Mouse (Mus musculus) kidney, postnatal 4 days (tissue): ENCODE data around the gene Arl10.
"Not testable (repeated sequence)": the region's sequence is repeated elsewhere in the genome, so short reads cannot be mapped to it uniquely, and the experiment has no call there.

ENCODE experiments used
- DNase-seq, 2 experiments: peaks; one replicate each; pipeline ENCODE4 v3.0.0; 2021; ENCODE audit warnings: mixed read lengths in 2 of 2

Arl10 gene

DNA sequence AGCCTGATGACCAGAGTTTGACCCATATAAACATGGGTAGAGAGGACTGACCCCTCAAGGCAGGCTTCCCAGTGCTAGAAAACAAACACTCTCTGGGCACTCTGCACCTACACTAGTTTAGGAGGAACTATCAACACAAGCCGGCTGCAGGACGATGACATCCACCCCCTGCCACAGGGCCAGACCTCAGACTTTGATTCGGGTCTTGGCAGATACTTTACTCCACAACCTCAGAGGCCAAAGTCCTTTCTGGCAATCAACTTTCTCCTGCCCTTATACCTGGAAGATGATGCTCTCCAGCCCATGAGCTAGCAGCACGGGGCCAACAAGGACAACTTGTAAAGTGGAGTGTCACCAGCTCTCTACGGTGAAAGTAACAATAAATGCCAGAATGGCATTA lies 8.0 kb downstream of the Arl10 start:
- no peak for DNase-seq

DNA sequence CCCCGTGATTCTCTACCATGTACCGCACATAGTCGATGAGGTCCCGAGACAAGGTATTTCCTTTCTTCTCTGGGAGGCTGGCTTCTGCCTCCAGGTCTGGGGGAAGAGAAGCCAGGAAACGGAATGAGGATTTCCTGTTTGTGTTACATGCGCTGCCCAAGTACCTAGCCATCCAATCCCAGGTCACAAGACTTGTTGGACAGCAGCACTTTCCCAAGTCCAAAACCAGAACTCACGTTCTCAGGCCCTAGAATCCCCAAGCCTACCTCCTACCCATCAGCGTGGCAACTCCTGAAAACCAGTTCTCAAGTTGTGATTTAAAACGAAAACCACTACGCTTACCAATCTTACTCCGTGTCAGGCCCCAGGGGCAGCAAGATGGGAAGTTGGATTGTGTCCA lies 11.0 kb downstream of the Arl10 start:
- DNase-seq: no peak

DNA sequence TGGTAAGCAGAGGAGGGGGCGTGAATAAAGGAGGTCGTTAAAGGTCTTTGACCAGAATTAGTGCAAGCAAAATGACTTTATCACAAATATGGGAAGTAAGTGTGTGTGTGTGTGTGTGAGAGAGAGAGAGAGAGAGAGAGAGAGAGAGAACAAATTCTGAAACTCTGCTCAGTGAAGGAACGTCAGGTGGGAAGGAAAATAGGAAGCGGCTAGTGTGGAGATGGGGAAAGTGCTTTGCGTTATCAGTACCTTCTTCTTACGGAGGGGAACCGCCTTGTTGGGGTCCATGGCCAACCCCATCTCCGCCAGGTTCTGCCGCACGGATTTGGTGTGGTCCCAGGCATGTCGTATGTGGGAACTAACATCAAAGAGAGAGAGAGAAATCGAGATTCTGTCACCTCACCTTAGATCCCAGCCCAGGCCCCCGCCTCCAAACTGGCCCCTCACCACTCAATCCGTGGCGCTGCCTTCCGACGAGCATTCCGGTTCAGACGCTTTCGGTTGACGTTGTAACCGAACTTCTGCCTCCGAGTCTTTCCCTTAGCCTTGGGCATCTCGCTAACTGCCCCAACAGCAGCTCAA lies 14.7 kb downstream of the Arl10 start:
- no peak for DNase-seq

DNA sequence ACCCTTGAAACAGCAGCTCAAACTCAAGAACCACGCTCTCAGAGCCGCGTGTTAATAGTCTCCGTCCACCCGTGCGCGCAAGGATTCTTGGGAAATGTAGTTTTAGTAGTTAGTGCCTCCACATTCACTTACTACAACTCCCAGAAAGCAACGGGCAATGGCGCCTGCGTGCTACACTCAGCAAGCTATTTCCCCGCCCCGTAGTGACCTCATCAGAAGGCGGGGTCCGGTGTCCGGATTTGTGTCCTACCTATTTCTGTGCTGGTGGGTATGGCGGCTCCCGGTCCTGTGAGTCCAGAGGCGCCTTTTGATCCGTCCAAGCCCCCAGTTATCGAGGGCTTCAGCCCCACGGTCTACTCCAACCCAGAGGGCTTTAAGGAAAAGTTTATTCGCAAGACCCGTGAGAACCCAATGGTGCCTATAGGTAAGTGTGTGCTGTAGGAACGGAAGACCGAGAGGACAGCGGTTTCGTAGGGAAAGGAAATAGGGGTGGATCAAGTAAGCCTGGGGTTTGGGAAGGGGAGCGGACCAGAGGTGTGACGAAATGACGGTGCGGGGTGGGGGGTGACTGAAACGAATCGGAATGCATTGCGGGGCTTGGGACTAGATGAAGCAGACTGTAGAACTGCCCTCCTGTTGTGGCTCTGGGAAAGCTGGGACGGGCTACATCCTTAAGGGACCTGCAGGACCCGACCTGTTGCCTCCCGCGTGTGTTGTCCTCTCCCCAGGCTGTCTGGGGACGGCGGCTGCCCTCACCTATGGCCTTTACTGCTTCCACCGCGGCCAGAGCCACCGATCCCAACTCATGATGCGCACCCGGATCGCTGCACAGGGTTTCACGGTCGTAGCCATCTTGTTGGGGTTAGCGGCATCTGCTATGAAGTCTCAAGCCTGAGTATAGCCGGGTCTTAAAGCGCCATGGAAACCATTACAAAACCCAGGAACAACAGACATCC lies 15.5 kb downstream of the Arl10 start, which contains the start of the genes Nop16 and Higd2a:
Gene Nop16, minus strand, starts transcription at position 95 of the 956 bp plus-strand sequence.
Gene Higd2a, plus strand, starts transcription at position 212 of the 956 bp plus-strand sequence.
- peak; percentile 97 to 98 for DNase-seq

DNA sequence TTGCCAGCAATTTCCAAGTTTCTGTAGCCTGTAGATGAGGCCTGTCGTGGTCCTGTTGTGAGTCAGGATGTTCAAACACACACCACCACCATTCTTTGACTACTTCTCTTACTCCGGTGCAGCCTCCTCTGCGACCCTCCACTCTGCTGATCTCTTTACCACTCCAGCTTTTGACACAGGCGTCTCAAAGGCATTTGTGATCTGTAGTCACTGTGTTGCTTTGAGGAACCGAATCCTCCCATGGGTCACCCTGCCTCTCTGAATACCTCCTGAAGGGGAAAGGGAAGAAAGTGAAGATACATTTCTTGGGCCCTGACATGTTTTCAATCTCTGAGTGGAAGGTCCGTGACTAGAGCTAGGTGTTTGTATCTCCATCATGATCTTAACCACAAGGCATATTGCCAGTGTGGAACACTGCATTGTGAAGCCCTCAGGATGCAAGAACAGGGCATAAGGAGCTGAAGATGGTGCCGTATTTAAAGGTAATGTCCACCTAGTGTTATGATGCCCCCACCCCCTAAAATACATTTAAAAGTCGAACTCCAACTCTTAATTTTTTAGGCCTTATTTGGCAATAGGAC lies 17.1 kb downstream of the Arl10 start:
- DNase-seq: no peak

DNA sequence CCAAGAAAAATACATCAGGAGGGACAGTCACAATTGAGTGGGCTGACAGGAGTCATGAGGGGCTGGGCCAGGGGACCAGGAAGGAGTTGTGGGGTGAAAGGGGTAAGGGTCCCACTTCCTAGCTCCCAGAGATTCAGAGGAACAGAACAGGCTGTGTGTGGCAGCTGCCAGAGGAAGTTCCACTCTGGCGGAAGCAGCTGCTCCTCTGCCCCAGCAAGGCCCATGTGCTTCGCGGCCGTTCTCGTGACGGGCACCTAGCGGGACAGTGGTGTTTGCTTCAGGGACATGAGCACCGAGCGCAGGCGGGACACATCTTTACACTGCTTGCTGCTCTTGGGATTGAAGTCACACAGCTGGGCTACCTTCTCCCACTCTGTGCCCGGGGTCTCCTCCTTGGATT lies 18.8 kb downstream of the Arl10 start:
- DNase-seq: no peak

DNA sequence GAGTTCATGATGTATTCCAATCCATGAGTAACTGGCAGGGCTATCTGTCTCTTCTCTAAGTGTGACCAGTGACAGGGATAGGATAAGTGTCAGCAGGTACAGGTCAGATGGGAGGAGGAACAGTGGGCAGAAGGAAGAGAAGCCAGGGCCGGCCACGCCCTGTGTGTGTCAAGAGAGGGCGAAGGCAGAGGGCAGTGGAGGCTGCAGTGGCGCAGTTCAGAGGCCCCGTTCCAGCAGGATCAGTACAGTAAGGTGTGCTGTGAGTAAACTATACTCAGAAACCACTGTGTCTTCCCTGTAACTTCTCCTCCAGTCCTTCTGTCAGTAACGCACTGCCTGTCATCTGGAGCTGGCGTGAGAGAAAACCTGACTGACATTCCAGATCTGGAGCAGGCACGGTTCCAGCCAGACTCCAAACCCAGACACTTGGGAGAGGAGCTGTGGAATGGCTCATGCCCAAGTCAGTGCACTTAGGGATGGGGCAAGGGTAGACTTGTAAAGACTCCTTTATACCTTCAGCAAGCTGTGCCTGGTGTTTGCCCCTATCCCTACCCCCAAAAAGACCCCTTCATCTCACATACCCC lies 21.4 kb downstream of the Arl10 start:
- no peak for DNase-seq

DNA sequence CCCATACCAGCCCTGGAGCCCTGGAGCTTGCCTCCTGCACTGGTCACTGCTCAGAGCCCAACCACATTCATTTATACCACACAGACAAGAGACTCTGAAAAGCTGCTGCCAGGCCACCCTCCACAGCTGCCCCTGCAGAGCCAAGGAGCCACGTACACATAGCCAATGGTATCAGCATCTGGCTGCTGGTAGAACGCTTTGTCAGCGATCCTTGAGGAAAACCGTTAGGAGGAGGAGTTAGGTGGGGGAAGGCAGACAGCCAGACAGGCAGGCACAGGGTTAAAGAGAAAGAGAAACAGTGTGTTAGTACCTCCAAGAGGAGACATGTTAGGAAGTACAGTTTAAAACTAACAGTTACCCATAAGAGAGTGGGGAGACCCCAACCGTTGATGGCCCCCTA lies 22.1 kb downstream of the Arl10 start:
- DNase-seq: no peak

DNA sequence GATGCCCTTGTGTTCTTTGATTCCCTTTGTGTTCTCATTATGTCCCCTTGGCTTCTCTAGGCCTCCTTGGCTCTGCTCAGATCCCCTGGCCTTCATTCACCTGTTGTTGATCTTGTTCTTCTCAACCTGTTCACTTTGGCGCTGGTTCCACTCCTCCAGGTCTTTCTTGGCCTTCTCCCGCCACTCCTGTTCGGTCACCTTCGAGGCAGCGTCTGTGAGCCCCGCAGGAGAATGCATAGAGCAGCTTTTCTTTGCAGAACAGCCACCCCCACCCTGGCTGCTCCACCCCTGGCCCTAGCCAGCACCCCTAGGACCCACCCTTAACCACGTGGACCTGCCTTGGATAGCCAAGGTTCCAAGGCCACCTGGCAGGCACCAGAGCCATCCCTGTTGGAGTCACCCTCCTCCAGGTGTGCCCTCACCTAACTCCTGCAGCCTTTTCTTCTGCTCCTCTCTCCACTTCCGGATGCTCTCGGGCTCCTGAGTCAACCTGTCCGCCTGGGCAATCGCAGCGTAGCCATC lies 23.9 kb downstream of the Arl10 start:
- no peak for DNase-seq

DNA sequence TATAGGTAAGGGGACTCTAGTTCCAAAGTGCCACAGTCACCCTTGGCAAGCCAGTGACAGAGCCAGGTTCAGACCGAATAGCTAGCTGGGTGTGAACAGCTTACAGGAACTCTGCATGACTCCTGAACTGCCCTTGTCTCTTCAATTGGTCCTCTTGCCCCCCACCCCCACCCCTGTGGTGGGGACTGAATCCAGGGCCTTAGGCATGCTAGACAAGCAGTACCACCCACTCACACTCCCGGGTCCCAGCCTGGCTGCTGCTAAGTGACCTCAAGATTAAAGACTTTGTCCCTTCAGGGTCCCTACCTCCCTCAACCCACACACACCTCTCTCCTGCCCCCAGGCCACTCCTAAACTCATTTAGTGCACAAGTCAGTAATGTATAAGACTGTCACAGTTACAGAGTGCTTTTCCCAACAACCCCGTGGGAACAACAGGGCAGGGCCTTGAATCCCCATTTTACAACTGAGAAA lies 27.9 kb downstream of the Arl10 start:
- no peak for DNase-seq

DNA sequence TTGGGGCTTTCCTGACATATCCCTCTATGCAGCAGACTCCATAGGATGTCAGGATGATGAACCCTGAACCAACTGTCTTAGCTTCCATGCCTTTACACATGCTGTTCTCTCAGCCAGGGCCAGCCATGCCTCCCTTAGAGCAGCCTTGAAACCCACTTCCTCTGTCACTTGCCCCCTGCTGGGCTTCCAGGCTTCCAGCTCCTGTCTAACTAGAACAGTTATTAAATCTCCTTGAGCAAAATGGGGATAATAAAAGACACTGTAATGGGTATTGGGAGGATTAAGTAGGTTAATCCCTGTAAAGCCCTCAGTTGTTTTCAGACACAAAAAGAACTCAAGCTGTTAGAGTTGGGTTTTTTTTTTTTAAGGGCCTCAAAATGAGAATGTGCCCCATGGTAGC lies 28.7 kb downstream of the Arl10 start:
- no peak for DNase-seq

DNA sequence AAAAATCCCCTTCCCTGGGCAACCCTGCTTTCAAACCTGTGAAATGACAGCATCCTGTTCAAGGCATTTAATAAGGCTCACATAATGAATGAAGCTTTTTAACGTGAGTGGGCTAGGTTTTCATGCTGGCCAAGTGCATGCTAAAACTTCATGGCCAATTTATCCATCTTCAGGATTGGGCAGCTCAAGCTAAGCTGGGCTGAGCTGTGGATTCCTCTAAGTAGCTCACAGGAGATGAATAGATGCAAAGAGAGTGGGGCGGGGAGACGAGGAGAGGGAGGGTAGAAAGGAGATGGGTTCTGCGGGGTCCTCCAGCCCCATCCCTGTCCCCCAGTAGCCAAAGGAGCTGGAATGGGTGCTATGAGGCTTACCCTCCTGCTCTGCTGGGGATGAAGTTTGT lies 29.4 kb downstream of the Arl10 start:
- DNase-seq: no peak

DNA sequence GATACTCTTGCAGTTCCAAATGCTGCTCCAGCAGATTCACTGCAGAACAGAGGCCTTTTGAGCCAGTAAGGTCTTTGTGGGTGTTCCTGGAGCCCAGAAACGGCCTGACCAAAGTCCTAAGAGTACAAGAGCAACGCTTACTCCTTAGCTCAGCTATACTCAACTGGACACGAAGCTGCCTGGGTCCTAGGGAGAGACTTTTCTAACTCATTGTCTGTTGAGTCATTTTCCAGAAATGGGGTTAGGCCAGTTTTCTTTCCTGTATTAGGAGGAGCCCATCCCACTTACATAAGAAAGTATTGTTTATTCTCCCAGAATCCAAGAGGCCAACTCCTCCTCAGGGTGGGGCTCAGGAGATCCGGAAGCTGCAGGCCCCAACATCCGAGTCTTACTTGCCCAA lies 30.6 kb downstream of the Arl10 start:
- DNase-seq: no peak

DNA sequence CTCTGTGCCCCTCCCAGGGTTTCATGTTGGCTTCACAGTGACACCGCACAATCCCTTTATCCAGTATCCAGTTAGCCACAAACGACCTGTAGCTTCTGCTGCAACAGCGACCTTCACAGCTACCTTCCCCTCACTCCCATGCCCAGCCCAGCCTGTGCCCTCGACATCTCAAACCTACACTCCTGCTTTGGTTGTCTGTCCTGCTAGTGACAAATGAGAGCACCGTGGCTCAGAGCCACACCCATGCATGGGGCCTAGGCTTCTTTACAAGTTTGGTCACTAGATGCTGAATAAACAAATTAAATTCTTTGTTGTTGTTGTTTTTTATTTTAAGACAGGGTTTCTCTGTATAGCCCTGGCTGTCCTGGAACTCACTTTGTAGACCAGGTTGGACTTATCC lies 32.4 kb downstream of the Arl10 start:
- no peak for DNase-seq

DNA sequence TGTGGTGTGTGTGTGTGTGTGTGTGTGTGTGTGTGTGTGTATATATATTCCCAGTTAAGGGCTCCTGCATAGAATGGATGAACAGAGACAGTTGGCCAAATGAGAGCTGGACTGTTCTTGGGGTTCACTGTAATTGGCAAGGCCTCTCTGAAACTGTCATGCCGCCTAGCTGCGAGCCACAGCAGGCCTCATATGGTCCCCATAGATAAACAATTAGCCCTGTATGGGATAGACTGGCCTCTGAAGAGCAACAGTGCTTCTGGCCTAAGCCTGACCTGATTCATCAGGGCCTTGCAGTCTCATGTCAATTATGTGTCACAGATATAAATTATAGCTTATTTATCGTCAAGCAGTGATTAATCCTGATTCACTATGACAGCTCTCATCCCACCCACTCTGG lies 33.2 kb downstream of the Arl10 start:
- DNase-seq: no peak

DNA sequence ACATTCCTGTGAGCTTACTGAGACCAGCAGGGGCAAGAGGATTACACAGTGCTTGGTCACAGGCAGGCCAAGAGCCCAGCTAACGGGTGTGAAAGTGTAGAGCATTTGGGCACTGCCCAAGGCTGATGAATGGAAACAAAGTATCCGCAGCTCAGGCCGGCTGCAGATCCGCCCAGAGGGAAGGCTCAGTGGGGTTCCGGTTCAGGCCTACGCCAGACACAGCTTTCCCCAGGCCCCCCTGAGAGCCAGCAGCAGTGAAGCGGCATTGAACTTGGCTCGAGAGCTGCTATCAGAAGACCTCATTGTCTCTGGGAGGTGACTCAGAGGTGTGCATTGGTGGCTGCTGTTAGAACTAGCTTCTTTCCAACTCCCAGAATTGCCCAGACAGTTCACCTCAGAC lies 33.9 kb downstream of the Arl10 start:
- no peak for DNase-seq

DNA sequence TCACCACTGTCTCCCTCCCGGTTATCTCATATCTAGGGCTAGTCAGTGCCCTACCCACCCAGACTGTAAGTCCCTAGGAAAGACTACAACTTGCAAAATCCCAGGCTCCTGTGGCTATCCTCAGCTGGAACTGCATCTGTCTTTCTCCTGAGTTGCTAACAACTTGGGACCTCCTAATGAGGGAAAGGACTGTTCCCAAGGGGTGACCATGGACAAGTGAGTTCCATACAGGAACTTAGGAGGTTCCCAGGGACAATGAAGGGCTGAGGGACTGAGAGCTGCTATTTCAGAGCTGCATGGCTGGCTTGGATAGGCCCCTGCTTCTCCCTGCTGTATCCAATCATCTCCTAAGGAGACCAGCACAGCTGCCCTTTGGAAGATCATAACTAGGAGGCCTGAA lies 34.5 kb downstream of the Arl10 start:
- DNase-seq: no peak

DNA sequence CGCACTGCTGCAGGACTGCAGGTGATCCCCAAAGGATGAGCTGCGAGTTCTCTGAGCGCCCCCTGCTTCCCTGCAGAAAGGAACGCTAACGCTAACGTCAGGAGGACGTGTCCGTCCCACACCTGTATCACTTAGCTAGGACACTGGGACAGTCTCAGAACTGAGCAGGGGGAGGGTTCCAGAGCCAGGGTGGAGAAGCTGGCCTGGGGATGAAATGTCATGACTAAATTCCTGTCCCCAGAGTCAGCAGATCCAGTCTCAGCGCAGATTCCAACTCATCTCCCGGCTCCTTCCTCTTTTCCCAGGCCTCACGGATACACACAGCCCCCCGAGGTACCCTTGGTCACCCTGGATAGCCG lies 35.8 kb downstream of the Arl10 start:
- no peak for DNase-seq

DNA sequence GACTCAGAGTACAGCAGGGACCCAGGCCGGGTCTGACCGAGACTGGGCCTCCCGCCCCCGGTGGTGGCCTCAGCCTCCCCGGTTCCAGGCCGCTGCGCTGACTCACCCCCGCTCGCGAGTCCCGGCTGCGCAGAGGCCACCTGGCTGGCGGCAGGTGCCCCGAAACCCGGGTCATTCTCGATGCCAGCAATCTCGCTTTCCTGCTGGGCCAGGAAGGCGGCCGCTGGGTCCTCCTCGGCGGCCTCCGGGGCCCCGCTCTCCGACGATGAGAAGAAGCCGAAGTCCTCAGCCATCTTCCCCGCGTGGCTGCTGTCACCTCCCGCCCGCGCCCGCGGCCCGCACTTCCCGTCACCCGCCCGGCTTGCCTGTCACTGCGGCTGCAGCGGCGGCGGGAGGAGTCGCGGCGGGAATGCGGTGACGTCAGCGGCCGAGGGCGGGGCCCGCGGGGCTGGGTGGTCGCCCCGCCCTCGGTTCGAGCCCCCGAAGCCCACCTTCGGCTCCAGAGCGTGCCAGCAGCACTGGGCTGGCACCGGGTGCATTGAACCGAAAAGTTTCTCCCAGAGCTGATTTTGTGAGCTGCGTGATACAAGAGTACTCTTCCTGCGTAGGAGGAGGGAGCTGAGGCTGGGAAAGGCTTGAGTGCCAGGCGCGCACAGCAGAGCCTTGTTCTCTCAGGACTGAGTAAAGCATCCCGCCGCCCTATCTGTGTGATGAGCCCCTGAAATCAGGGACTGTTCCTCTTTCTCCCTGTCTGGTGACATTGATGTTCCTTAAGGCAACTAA lies 36.3 kb downstream of the Arl10 start, which contains the start of gene Cltb:
Gene Cltb, minus strand, starts transcription at position 373 of the 783 bp plus-strand sequence.
- DNase-seq: peak; percentile 93 to 94

DNA sequence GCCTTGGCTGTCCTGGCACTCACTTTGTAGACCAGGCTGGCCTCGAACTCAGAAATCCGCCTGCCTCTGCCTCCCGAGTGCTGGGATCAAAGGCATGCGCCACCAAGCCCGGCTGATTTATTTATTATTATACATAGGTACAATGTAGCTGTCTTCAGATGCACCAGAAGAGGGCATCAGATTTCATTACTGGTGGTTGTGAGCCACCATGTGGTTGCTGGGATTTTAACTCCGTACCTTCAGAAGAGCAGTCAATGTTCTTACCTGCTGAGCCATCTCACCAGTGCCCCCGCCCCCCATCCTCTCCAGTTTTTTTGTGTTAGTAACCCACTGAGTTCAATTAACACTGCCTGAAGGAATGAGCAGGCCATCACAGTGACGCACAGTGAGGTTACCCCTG lies 38.3 kb downstream of the Arl10 start:
- DNase-seq: not testable (repeated sequence)

DNA sequence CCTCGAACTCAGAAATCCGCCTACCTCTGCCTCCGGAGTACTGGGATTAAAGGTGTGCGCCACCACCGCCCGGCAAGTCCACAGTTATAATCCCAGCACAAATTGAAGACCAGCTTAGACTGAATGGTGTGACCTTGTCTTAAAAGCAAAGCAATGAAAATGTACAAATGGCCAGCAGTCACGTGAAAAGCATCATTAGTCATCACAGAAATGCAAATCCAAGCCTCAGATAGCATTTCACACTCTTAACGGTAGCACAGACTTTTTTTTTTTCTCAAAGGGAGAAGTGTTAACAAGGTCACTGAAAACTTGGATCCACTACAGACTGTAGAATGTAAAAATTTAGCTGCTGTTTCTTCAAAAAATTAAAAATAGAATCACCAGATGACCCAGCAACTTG lies 41.5 kb downstream of the Arl10 start:
- no peak for DNase-seq

DNA sequence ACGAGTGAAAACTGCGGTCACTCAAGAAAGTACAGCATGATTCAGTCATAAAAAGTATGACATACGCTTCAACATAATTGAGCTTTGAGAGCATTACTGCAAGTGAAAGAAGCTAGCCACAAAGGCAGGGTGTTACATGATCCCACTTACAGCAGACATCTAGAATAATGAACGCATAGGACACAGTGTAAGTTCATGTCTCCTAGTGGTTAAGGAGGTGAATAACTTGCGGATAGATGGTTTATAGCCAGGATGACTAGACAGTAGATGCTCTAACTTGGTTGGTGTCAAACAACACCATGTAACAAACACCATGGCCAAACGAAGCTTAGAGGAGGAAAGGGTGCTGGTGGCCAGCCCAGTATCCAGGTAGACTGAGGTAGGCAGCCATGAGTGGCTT lies 42.2 kb downstream of the Arl10 start:
- no peak for DNase-seq
